Mouse (Mus musculus) bone marrow, adult 2 months (tissue): ENCODE data around the gene Setd1b. TPM values are rescaled to one million over a fixed set of nuclear protein-coding genes. Genes with fewer than 3 reads are reported as not detected.
"Not testable (repeated sequence)": the region's sequence is repeated elsewhere in the genome, so short reads cannot be mapped to it uniquely, and the experiment has no call there.

Source experiments
- H3K27ac ChIP-seq: fragments of 200-500 bp; 2 replicates; pipeline ENCODE4 v1.5.1; 2012; ENCODE audit warnings: low read depth, mild to moderate bottlenecking, control low read depth, inconsistent platforms, low read length; ENCODE audit not compliant: control insufficient read depth, poor library complexity, insufficient read depth
- H3K4me1 ChIP-seq: fragments of 200-500 bp; 2 replicates; pipeline ENCODE4 v1.6.1; 2011; ENCODE audit warnings: low read length; ENCODE audit not compliant: control insufficient read depth, insufficient read depth
- H3K4me3 ChIP-seq: fragments of 200-500 bp; replicated peaks from 2 replicates; pipeline ENCODE3; 2011; ENCODE audit warnings: mild to moderate bottlenecking, low read depth, low read length, control low read depth; ENCODE audit not compliant: control insufficient read depth
- CTCF ChIP-seq: fragments of 200-500 bp; IDR thresholded peaks from 2 replicates; pipeline ENCODE4 v1.5.1; 2011; ENCODE audit warnings: low read length, control low read depth; ENCODE audit not compliant: control insufficient read depth, insufficient read depth
- POLR2A ChIP-seq: fragments of 200-500 bp; IDR thresholded peaks from 2 replicates; pipeline ENCODE4 v1.6.1; 2011; ENCODE audit warnings: low read depth, mild to moderate bottlenecking, control low read depth, low read length, borderline replicate concordance; ENCODE audit not compliant: control insufficient read depth
- WGBS: fragments of 180-500 bp; shearing (Covaris S2); methylation state at CpG from one replicate; pipeline ENCODE4 v1.1.7; 2018; 5-methylcytosine and 5-hydroxymethylcytosine counted together
- polyA plus RNA-seq: library from polyadenylated mRNA; stranded (reverse); fragments of >200 nt; gene quantifications from 2 replicates; pipeline ENCODE4 v1.2.4, GENCODE M21; 2011; ENCODE audit warnings: low replicate concordance; ENCODE audit not compliant: missing spikeins, insufficient read depth, insufficient read length

The Setd1b gene
- polyA plus RNA-seq, 1 experiment, result 34.2 TPM

DNA sequence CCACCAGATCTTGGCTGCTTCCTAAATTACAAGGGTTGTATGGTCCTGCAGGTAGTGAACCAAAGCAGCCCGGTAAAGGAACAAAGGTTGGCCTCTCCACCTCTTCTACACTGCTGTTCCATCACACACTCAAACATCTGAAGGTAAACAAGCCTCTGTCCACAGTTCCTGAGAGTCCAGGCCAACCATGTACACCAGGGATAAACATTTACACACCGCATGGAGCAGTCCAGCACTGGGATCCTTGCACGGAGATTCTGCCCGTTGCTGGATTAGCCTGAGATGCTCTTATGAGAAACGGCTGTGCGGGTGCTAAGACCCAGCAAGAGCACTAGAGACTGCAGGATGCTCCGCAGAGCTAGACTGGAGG, 59.5 kb downstream of the Setd1b start:
- TF ChIP-seq POLR2A (no peak), CTCF (no peak)
- WGBS, result 83% methylated on average over 7 of the region's 7 CpGs
- H3K27ac ChIP-seq, result peak overlapping the region; percentile 72

DNA sequence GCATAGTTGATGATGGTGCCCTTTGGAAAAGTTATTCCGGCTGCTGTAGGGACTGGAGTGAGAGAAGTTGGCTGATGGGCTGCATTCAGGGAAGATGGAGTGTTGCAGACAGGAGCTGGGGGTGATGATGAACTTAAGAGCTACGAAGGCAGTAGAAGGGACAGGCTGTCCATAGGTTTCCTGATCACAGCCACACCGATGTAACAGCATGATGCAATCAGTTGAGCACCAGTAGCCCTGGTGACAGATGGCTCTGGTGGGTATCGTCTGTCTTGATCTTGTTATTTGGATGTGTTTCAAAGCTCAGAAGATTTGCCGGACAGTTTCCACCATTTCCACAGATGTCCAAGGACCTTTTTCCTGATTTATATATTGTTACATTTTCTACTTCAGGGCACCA, 60.0 kb downstream of the Setd1b start:
- Histone ChIP-seq H3K27ac (peak overlapping the region; percentile 72), H3K4me1 (no peaks in the 10 kb centered on the region; the same call in 1 of the 2 replicates), H3K4me3 (no peak overlapping the region)
- WGBS, result 59% methylated on average over 5 of the region's 5 CpGs
- TF ChIP-seq POLR2A, result no peak
- no peak for TF ChIP-seq CTCF

More for the DNA sequence above, 59.5 kb downstream of the Setd1b start:
- H3K4me1 ChIP-seq, result no peaks in the 10 kb centered on the region; the same call in 1 of the 2 replicates
- no peak overlapping the region for H3K4me3 ChIP-seq

DNA sequence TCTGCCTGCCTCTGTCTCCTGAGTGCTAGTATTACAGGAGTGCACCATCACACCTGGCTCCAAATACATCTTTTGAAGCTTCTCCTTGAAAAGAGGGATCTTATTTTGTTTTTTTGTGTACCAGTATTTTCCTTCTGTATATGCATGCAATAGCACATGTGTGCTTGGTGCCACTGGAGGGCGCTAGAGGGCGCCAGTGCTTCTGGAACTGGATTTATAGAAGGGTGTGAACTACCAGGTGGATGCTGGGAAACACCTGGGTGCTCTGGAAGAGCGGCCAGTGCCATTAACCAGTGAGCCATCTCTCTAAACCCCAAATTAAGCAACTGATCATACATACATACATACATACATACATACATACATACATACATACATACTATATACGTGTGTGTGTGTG, 60.8 kb downstream of the Setd1b start:
- H3K27ac ChIP-seq, H3K4me3 ChIP-seq, H3K4me1 ChIP-seq: not testable (repeated sequence)
- WGBS, result 40% methylated on average over 4 of the region's 4 CpGs

DNA sequence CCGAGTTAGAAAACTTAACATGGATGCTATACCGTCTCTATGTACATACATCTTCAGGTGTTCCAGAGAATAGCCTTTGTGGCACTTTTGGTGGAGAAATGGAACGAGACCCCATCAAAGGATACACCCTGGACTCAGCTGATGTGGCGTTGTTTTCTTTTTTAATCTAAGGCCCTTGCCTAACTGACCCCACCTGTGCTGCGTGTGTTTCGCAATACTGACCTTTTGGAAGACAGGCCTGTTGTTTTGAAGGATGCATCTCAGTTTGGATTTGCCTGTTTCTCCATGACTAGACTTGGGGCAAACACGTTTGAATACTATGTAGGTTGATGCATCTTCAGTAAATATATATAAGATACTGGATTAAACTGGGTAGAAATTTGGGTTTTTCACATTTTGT, 61.6 kb downstream of the Setd1b start:
- H3K4me3 ChIP-seq, H3K4me1 ChIP-seq: not testable (repeated sequence)
- WGBS, result 82% methylated on average over 7 of the region's 7 CpGs

More for the DNA sequence above, 61.6 kb downstream of the Setd1b start:
- H3K27ac ChIP-seq, result not testable (repeated sequence)

Other genes starting within 250 kb of the Setd1b start
- gene Kdm2b, start 152.4 kb upstream of the Setd1b start, polyA plus RNA-seq, result 17.4 and 24.2 TPM in 2 replicates
- gene Orai1, start 127.1 kb upstream of the Setd1b start, polyA plus RNA-seq, result 18.0 and 30.8 TPM in 2 replicates
- gene Morn3, start 95.2 kb upstream of the Setd1b start, polyA plus RNA-seq, result 5.3 TPM in 1 of 2 replicates, not detected in the other
- gene Tmem120b, start 73.8 kb upstream of the Setd1b start, polyA plus RNA-seq, result 33.5 and 38.8 TPM in 2 replicates
- 4.0 and 7.2 TPM in 2 replicates for gene Rhof, start 9.5 kb upstream of the Setd1b start, polyA plus RNA-seq
- gene Psmd9, start 27.2 kb downstream of the Setd1b start, polyA plus RNA-seq, result 70.7 and 83.3 TPM in 2 replicates
- 3.2 and 21.0 TPM in 2 replicates for gene Hpd, start 40.5 kb downstream of the Setd1b start, polyA plus RNA-seq
- gene Wdr66, start 109.9 kb downstream of the Setd1b start, polyA plus RNA-seq, result 0.77 and 1.2 TPM in 2 replicates
- gene Bcl7a, start 201.6 kb downstream of the Setd1b start, polyA plus RNA-seq, result 17.5 and 30.6 TPM in 2 replicates